Mouse (Mus musculus) megakaryocyte, adult 5-6 weeks (primary cell): Measurements from ENCODE around the gene AC141477.1. TPM values are rescaled to one million over a fixed set of nuclear protein-coding genes. Genes with fewer than 3 reads are reported as not detected.

Experiments used
- ATAC-seq: 2 replicates; pipeline ENCODE4 v1.8.0; 2016; ENCODE audit warnings: mild to moderate bottlenecking, inconsistent platforms; ENCODE audit not compliant: poor library complexity, severe bottlenecking
- total RNA-seq, 2 experiments: library from RNA; stranded (forward) in 1 of 2; stranded (reverse) in 1 of 2; fragments of 153-499, 151-499 nt in 1 of 2; fragments of 221-1000, 200-1000 nt in 1 of 2; gene quantifications; 2 replicates each; pipeline versions ENCODE4 v1.2.3 to v1.2.4; 2015 to 2017

The AC141477.1 gene
- total RNA-seq, 2 experiments from 2014 or later, result not detected

GRCm38 (mm10) chr10:76416811-76417210 lies 23.4 kb downstream of the AC141477.1 start:
- no peak for ATAC-seq

GRCm38 (mm10) chr10:76408520-76408919 lies 31.7 kb downstream of the AC141477.1 start:
- no peak for ATAC-seq

GRCm38 (mm10) chr10:76392596-76392995 lies 47.6 kb downstream of the AC141477.1 start:
- ATAC-seq, result no peak

GRCm38 (mm10) chr10:76391786-76392185 lies 48.5 kb downstream of the AC141477.1 start:
- ATAC-seq, result peak; percentile 30; the same call in 1 of the 2 replicates

- no peak for ATAC-seq
These were observed 49.1 kb downstream of the AC141477.1 start for GRCm38 (mm10) chr10:76391166-76391565.

Other genes starting within 250 kb of the AC141477.1 start
- gene Prmt2, start 202.6 kb downstream of the AC141477.1 start, total RNA-seq (2015), result 1.7 and 2.3 TPM in 2 replicates
- gene Prmt2, start 202.6 kb downstream of the AC141477.1 start, total RNA-seq (2017), result 1.3 and 2.0 TPM in 2 replicates
- 0.14 and 0.47 TPM in 2 replicates for gene S100b, start 186.6 kb downstream of the AC141477.1 start, total RNA-seq (2015)
- gene S100b, start 186.6 kb downstream of the AC141477.1 start, total RNA-seq (2017), result 0.11 TPM in 1 of 2 replicates, not detected in the other
- 3.6 and 4.3 TPM in 2 replicates for gene Dip2a, start 95.2 kb downstream of the AC141477.1 start, total RNA-seq (2015)
- 5.1 and 5.3 TPM in 2 replicates for gene Dip2a, start 95.2 kb downstream of the AC141477.1 start, total RNA-seq (2017)
- 24.2 and 27.3 TPM in 2 replicates for gene Pcnt, start 2.3 kb upstream of the AC141477.1 start, total RNA-seq (2015)
- gene Pcnt, start 2.3 kb upstream of the AC141477.1 start, total RNA-seq (2017), result 44.1 and 53.4 TPM in 2 replicates
- not detected in 2 replicates for gene 2610028H24Rik, start 8.6 kb upstream of the AC141477.1 start, total RNA-seq (2015)
- gene 2610028H24Rik, start 8.6 kb upstream of the AC141477.1 start, total RNA-seq (2017), result not detected in 2 replicates
- gene Mcm3ap, start 28.5 kb upstream of the AC141477.1 start, total RNA-seq (2015), result 41.9 and 51.0 TPM in 2 replicates
- 51.5 and 56.8 TPM in 2 replicates for gene Mcm3ap, start 28.5 kb upstream of the AC141477.1 start, total RNA-seq (2017)
- 0.96 and 1.6 TPM in 2 replicates for gene Ybey, start 28.7 kb upstream of the AC141477.1 start, total RNA-seq (2015)
- gene Ybey, start 28.7 kb upstream of the AC141477.1 start, total RNA-seq (2017), result 3.6 and 4.2 TPM in 2 replicates
- gene Lss, start 91.1 kb upstream of the AC141477.1 start, total RNA-seq (2015), result 0.98 and 2.1 TPM in 2 replicates
- gene Lss, start 91.1 kb upstream of the AC141477.1 start, total RNA-seq (2017), result 1.7 and 2.5 TPM in 2 replicates
- gene Spatc1l, start 121.8 kb upstream of the AC141477.1 start, total RNA-seq (2015), result not detected in 2 replicates
- gene Spatc1l, start 121.8 kb upstream of the AC141477.1 start, total RNA-seq (2017), result not detected in 2 replicates
- not detected in 2 replicates for gene Ftcd, start 135.2 kb upstream of the AC141477.1 start, total RNA-seq (2015)
- not detected in 2 replicates for gene Ftcd, start 135.2 kb upstream of the AC141477.1 start, total RNA-seq (2017)
- 0.13 TPM in 1 of 2 replicates, not detected in the other for gene Col6a2, start 183.2 kb upstream of the AC141477.1 start, total RNA-seq (2015)
- not detected in 2 replicates for gene Col6a2, start 183.2 kb upstream of the AC141477.1 start, total RNA-seq (2017)